ENCODE assay signal across 8 mouse cellular contexts in genomic region chr2:18766821-18767541, GRCm38 (mm10).
A peak's percentile ranks its signal among the peaks of the same experiment; 100 is the strongest.
DNase-seq lines count a peak whose midpoint lies in the region; ATAC-seq and TF ChIP-seq lines count a peak whose summit lies in the region.

No protein-coding gene starts in this region.

- peak; percentile 97 for TF ChIP-seq POLR2A in heart, adult 2 months (IDR thresholded peaks at IDR 0.05; ENCODE audit: insufficient read depth, low read depth, low read length)

- peak overlapping the region; percentile 60 for H3K4me3 ChIP-seq in embryonic facial prominence, embryonic 13.5 days
- H3K4me3 ChIP-seq in heart, adult 2 months, result peak overlapping the region; percentile 96
- H3K4me3 ChIP-seq in limb, embryonic 12.5 days (replicated peaks), result peak overlapping the region; percentile 65
- H3K4me3 ChIP-seq in midbrain, embryonic 14.5 days (replicated peaks; ENCODE audit: low read depth, low read length), result peak overlapping the region; percentile 68

- peak overlapping the region; percentile 71 for H3K4me2 ChIP-seq in embryonic facial prominence, embryonic 13.5 days
- peak overlapping the region; percentile 69 for H3K4me2 ChIP-seq in limb, embryonic 12.5 days
- H3K4me2 ChIP-seq in midbrain, embryonic 14.5 days (ENCODE audit: low read length), result peak overlapping the region; percentile 75

- H3K4me1 ChIP-seq in embryonic facial prominence, embryonic 13.5 days, result no peaks in the 10 kb centered on the region
- peaks cover 2% of the 10 kb centered on the region for H3K4me1 ChIP-seq in heart, adult 2 months (ENCODE audit: control insufficient read depth, insufficient read depth, low read length)
- peaks cover 5% of the 10 kb centered on the region; the same call in 1 of the 2 replicates for H3K4me1 ChIP-seq in limb, embryonic 12.5 days (replicated peaks)
- peaks cover 4% of the 10 kb centered on the region; the same call in 1 of the 2 replicates for H3K4me1 ChIP-seq in midbrain, embryonic 14.5 days (ENCODE audit: control insufficient read depth, insufficient read depth, low read length)

- H3K79me2 ChIP-seq in heart, adult 2 months (replicated peaks; ENCODE audit: control insufficient read depth, insufficient read depth, low read length), result no peaks in the 10 kb centered on the region

- no peaks in the 10 kb centered on the region for H3K27me3 ChIP-seq in embryonic facial prominence, embryonic 13.5 days
- H3K27me3 ChIP-seq in heart, adult 2 months (ENCODE audit: control insufficient read depth, insufficient read depth, low read length), result no peaks in the 10 kb centered on the region
- no peaks in the 10 kb centered on the region; the same call in 1 of the 2 replicates for H3K27me3 ChIP-seq in limb, embryonic 12.5 days
- H3K27me3 ChIP-seq in midbrain, embryonic 14.5 days (ENCODE audit: control insufficient read depth, insufficient read depth, low read length), result no peaks in the 10 kb centered on the region

- H3K36me3 ChIP-seq in embryonic facial prominence, embryonic 13.5 days, result no peaks in the 10 kb centered on the region
- peaks cover 5% of the 10 kb centered on the region for H3K36me3 ChIP-seq in heart, adult 2 months (ENCODE audit: control insufficient read depth, insufficient read depth, low read length)
- no peaks in the 10 kb centered on the region for H3K36me3 ChIP-seq in limb, embryonic 12.5 days
- no peaks in the 10 kb centered on the region for H3K36me3 ChIP-seq in midbrain, embryonic 14.5 days (ENCODE audit: control insufficient read depth, insufficient read depth, low read length)

- peak overlapping the region; percentile 92 for H3K9ac ChIP-seq in embryonic facial prominence, embryonic 13.5 days
- H3K9ac ChIP-seq in heart, adult 2 months (ENCODE audit: low read depth, low read length), result peak overlapping the region; percentile 94
- peak overlapping the region; percentile 92 for H3K9ac ChIP-seq in limb, embryonic 12.5 days (replicated peaks)
- peak overlapping the region; percentile 95 for H3K9ac ChIP-seq in midbrain, embryonic 14.5 days (replicated peaks; ENCODE audit: low read length)

- ATAC-seq in embryonic facial prominence, embryonic 13.5 days (ENCODE audit: insufficient number of reproducible peaks, insufficient read depth, low FRiP score, low TSS enrichment, low read depth), result peak; percentile 79
- peak; percentile 88 for ATAC-seq in limb, embryonic 12.5 days (ENCODE audit: insufficient number of reproducible peaks, insufficient read depth, low FRiP score, low TSS enrichment, low read depth)
- ATAC-seq in midbrain, embryonic 14.5 days (ENCODE audit: low FRiP score, low TSS enrichment), result peak; percentile 90

- H3K27ac ChIP-seq in embryonic facial prominence, embryonic 13.5 days, result peak overlapping the region; percentile 93
- H3K27ac ChIP-seq in heart, adult 2 months, result peak overlapping the region; percentile 99
- H3K27ac ChIP-seq in limb, embryonic 12.5 days, result peak overlapping the region; percentile 95
- H3K27ac ChIP-seq in midbrain, embryonic 14.5 days (replicated peaks; ENCODE audit: low read depth, low read length), result peak overlapping the region; percentile 97

- peak; percentile 55; the same call in 1 of the 2 replicates for TF ChIP-seq EP300 in heart, adult 2 months (IDR thresholded peaks at IDR 0.05; ENCODE audit: insufficient read depth, low read depth, low read length)

- peak; percentile 98 for DNase-seq in 3134 (ENCODE audit: extremely low read depth, insufficient read length, low spot score)
- peak; percentile 84 for DNase-seq in adrenal gland, postnatal 25 days
- DNase-seq in heart, adult 2 months, result peak; percentile 91
- peak; percentile 69 to 77 for DNase-seq in kidney, adult 8-10 months
- DNase-seq in midbrain, embryonic 14.5 days, result peak; percentile 94
- peak; percentile 20 for DNase-seq in spleen, adult 12 weeks (ENCODE audit: low spot score)

- TF ChIP-seq CTCF in heart, adult 2 months (IDR thresholded peaks at IDR 0.05), result no peak

- WGBS in embryonic facial prominence, embryonic 13.5 days, result under 1% methylated on average over 56 of the region's 56 CpGs
- WGBS in heart, adult 2 months, result under 1% methylated on average over 56 of the region's 56 CpGs
- WGBS in limb, embryonic 12.5 days, result 1% methylated on average over 56 of the region's 56 CpGs
- WGBS in midbrain, embryonic 14.5 days, result under 1% methylated on average over 56 of the region's 56 CpGs

- H3K9me3 ChIP-seq in embryonic facial prominence, embryonic 13.5 days, result no peaks in the 10 kb centered on the region
- H3K9me3 ChIP-seq in limb, embryonic 12.5 days, result peaks cover 7% of the 10 kb centered on the region; the same call in 1 of the 2 replicates
- H3K9me3 ChIP-seq in midbrain, embryonic 14.5 days (ENCODE audit: control insufficient read depth, low read length), result no peaks in the 10 kb centered on the region

- intact Hi-C loops in heart, adult 2 months (cut with DNase I), result loop anchor here (1.0 to 10.0 kb wide), 8 partner anchors 75 to 740 kb away; partner anchors contain the start of genes Bmi1, Dnajc1, Skida1 and Spag6

Comparison
In these comparisons a context has a peak if more than half of its experiments do, and no peak if none do; other contexts are left out.
1. Peak in every context shown above with its lines: DNase-seq, ATAC-seq, H3K4me3 ChIP-seq and H3K27ac ChIP-seq.
2. DNase-seq: peak in every context shown above with its lines; median percentile 98 in 3134; 94 in midbrain, embryonic 14.5 days; 91 in heart, adult 2 months; 84 in adrenal gland, postnatal 25 days; 73 in kidney, adult 8-10 months; 20 in spleen, adult 12 weeks.